Mouse (Mus musculus): ENCODE results near the gene Tstd2. TPM values are rescaled to one million over a fixed set of nuclear protein-coding genes. Genes with fewer than 3 reads are reported as not detected.

Gene Tstd2
- polyA plus RNA-seq, 1 experiment: 12.1 TPM

- no peak for DNase-seq (ENCODE audit: low read depth in 1 of 2, low spot score in 2 of 2)
- Histone ChIP-seq H3K4me1 (ENCODE audit: control insufficient read depth, insufficient read depth, insufficient read length) (no peaks in the 10 kb centered on the region), H3K27me3 (ENCODE audit: control insufficient read depth, insufficient read depth, low read length) (no peaks in the 10 kb centered on the region), H3K4me3 (ENCODE audit: extremely low read depth, insufficient read depth, insufficient read length) (no peak overlapping the region), H3K36me3 (ENCODE audit: control insufficient read depth, insufficient read depth, low read length) (peaks cover 11% of the 10 kb centered on the region), H3K27ac (ENCODE audit: insufficient read depth, low read length) (no peak overlapping the region)
- 91% methylated on average over 8 of the region's 8 CpGs for WGBS
- TF ChIP-seq CTCF (IDR thresholded peaks at IDR 0.05; ENCODE audit: extremely low read depth, insufficient read depth, insufficient read length, insufficient replicate concordance) (no peak), POLR2A (IDR thresholded peaks at IDR 0.05; ENCODE audit: low read depth, low read length) (no peak)
These were observed 28.4 kb downstream of the Tstd2 start for GRCm38 (mm10) chr4:46110084-46110483.

- Histone ChIP-seq H3K4me1 (ENCODE audit: control insufficient read depth, insufficient read depth, insufficient read length) (no peaks in the 10 kb centered on the region), H3K36me3 (ENCODE audit: control insufficient read depth, insufficient read depth, low read length) (no peaks in the 10 kb centered on the region), H3K4me3 (ENCODE audit: extremely low read depth, insufficient read depth, insufficient read length) (no peak overlapping the region), H3K27ac (ENCODE audit: insufficient read depth, low read length) (no peak overlapping the region), H3K27me3 (ENCODE audit: control insufficient read depth, insufficient read depth, low read length) (no peaks in the 10 kb centered on the region)
- no peak for DNase-seq (ENCODE audit: low read depth in 1 of 2, low spot score in 2 of 2)
- TF ChIP-seq POLR2A (IDR thresholded peaks at IDR 0.05; ENCODE audit: low read depth, low read length) (no peak), CTCF (IDR thresholded peaks at IDR 0.05; ENCODE audit: extremely low read depth, insufficient read depth, insufficient read length, insufficient replicate concordance) (no peak)
- 91% methylated on average over 10 of the region's 10 CpGs for WGBS
These were observed 36.3 kb downstream of the Tstd2 start for GRCm38 (mm10) chr4:46102078-46102769.

- H3K36me3 ChIP-seq (ENCODE audit: control insufficient read depth, insufficient read depth, low read length): no peaks in the 10 kb centered on the region
- no peak for DNase-seq (ENCODE audit: low read depth in 1 of 2, low spot score in 2 of 2)
- H3K27me3 ChIP-seq (ENCODE audit: control insufficient read depth, insufficient read depth, low read length): no peaks in the 10 kb centered on the region
- no peaks in the 10 kb centered on the region for H3K4me1 ChIP-seq (ENCODE audit: control insufficient read depth, insufficient read depth, insufficient read length)
- TF ChIP-seq POLR2A (IDR thresholded peaks at IDR 0.05; ENCODE audit: low read depth, low read length) (no peak), CTCF (IDR thresholded peaks at IDR 0.05; ENCODE audit: extremely low read depth, insufficient read depth, insufficient read length, insufficient replicate concordance) (no peak)
- no peak overlapping the region for H3K4me3 ChIP-seq (ENCODE audit: extremely low read depth, insufficient read depth, insufficient read length)
- H3K27ac ChIP-seq (ENCODE audit: insufficient read depth, low read length): no peak overlapping the region
- 68% methylated on average over 14 of the region's 14 CpGs for WGBS
These were observed 37.2 kb downstream of the Tstd2 start for GRCm38 (mm10) chr4:46101211-46101711.

- WGBS: 74% methylated on average over 7 of the region's 7 CpGs
These were observed 38.0 kb downstream of the Tstd2 start for GRCm38 (mm10) chr4:46100539-46100938.

GRCm38 (mm10) chr4:46099132-46099531 lies 39.4 kb downstream of the Tstd2 start:
- H3K27ac ChIP-seq (ENCODE audit: insufficient read depth, low read length): no peak overlapping the region
- DNase-seq (ENCODE audit: low read depth in 1 of 2, low spot score in 2 of 2): no peak
- no peaks in the 10 kb centered on the region for H3K4me1 ChIP-seq (ENCODE audit: control insufficient read depth, insufficient read depth, insufficient read length)
- no peak overlapping the region for H3K4me3 ChIP-seq (ENCODE audit: extremely low read depth, insufficient read depth, insufficient read length)
- H3K36me3 ChIP-seq (ENCODE audit: control insufficient read depth, insufficient read depth, low read length): no peaks in the 10 kb centered on the region
- no peak for TF ChIP-seq CTCF (IDR thresholded peaks at IDR 0.05; ENCODE audit: extremely low read depth, insufficient read depth, insufficient read length, insufficient replicate concordance)
- no peak for TF ChIP-seq POLR2A (IDR thresholded peaks at IDR 0.05; ENCODE audit: low read depth, low read length)
- H3K27me3 ChIP-seq (ENCODE audit: control insufficient read depth, insufficient read depth, low read length): no peaks in the 10 kb centered on the region
- 84% methylated on average over 9 of the region's 9 CpGs for WGBS

More at GRCm38 (mm10) chr4:46100539-46100938, 38.0 kb downstream of the Tstd2 start:
- H3K4me3 ChIP-seq (ENCODE audit: extremely low read depth, insufficient read depth, insufficient read length): no peak overlapping the region
- no peak for DNase-seq (ENCODE audit: low read depth in 1 of 2, low spot score in 2 of 2)
- no peaks in the 10 kb centered on the region for H3K36me3 ChIP-seq (ENCODE audit: control insufficient read depth, insufficient read depth, low read length)
- TF ChIP-seq CTCF (IDR thresholded peaks at IDR 0.05; ENCODE audit: extremely low read depth, insufficient read depth, insufficient read length, insufficient replicate concordance) (no peak), POLR2A (IDR thresholded peaks at IDR 0.05; ENCODE audit: low read depth, low read length) (no peak)
- no peaks in the 10 kb centered on the region for H3K27me3 ChIP-seq (ENCODE audit: control insufficient read depth, insufficient read depth, low read length)
- no peak overlapping the region for H3K27ac ChIP-seq (ENCODE audit: insufficient read depth, low read length)
- no peaks in the 10 kb centered on the region for H3K4me1 ChIP-seq (ENCODE audit: control insufficient read depth, insufficient read depth, insufficient read length)

- Histone ChIP-seq H3K4me3 (ENCODE audit: extremely low read depth, insufficient read depth, insufficient read length) (no peak overlapping the region), H3K27ac (ENCODE audit: insufficient read depth, low read length) (no peak overlapping the region), H3K36me3 (ENCODE audit: control insufficient read depth, insufficient read depth, low read length) (no peaks in the 10 kb centered on the region), H3K27me3 (ENCODE audit: control insufficient read depth, insufficient read depth, low read length) (no peaks in the 10 kb centered on the region), H3K4me1 (ENCODE audit: control insufficient read depth, insufficient read depth, insufficient read length) (no peaks in the 10 kb centered on the region)
- 83% methylated on average over 2 of the region's 2 CpGs for WGBS
- DNase-seq (ENCODE audit: low read depth in 1 of 2, low spot score in 2 of 2): no peak
- TF ChIP-seq POLR2A (IDR thresholded peaks at IDR 0.05; ENCODE audit: low read depth, low read length) (no peak), CTCF (IDR thresholded peaks at IDR 0.05; ENCODE audit: extremely low read depth, insufficient read depth, insufficient read length, insufficient replicate concordance) (no peak)
These were observed 40.9 kb downstream of the Tstd2 start for GRCm38 (mm10) chr4:46097591-46097990.

- Histone ChIP-seq H3K27me3 (ENCODE audit: control insufficient read depth, insufficient read depth, low read length) (no peaks in the 10 kb centered on the region), H3K4me1 (ENCODE audit: control insufficient read depth, insufficient read depth, insufficient read length) (no peaks in the 10 kb centered on the region), H3K27ac (ENCODE audit: insufficient read depth, low read length) (no peak overlapping the region), H3K4me3 (ENCODE audit: extremely low read depth, insufficient read depth, insufficient read length) (no peak overlapping the region), H3K36me3 (ENCODE audit: control insufficient read depth, insufficient read depth, low read length) (no peaks in the 10 kb centered on the region)
- DNase-seq (ENCODE audit: low read depth in 1 of 2, low spot score in 2 of 2): no peak
- 90% methylated on average over 7 of the region's 7 CpGs for WGBS
- no peak for TF ChIP-seq POLR2A (IDR thresholded peaks at IDR 0.05; ENCODE audit: low read depth, low read length)
- no peak for TF ChIP-seq CTCF (IDR thresholded peaks at IDR 0.05; ENCODE audit: extremely low read depth, insufficient read depth, insufficient read length, insufficient replicate concordance)
These were observed 41.9 kb downstream of the Tstd2 start for GRCm38 (mm10) chr4:46096546-46096945.

Measured in spleen, adult 2 months (tissue).